Mouse (Mus musculus) cerebral cortex, adult 2 months (tissue): ENCODE measurements around the gene Bloc1s4.

Experiments used
- WGBS: fragments of 180-500 bp; shearing (Covaris S2); methylation state at CpG from one replicate; pipeline ENCODE4 v1.1.7; 2018; 5-methylcytosine and 5-hydroxymethylcytosine counted together

Gene Bloc1s4

GRCm38 (mm10) chr5:36748536-36749061 lies at the start of gene Bloc1s4:
TSS of gene Bloc1s4 (minus strand) at chr5:36748650.
- 2% methylated on average over 31 of the region's 31 CpGs for WGBS

DNA sequence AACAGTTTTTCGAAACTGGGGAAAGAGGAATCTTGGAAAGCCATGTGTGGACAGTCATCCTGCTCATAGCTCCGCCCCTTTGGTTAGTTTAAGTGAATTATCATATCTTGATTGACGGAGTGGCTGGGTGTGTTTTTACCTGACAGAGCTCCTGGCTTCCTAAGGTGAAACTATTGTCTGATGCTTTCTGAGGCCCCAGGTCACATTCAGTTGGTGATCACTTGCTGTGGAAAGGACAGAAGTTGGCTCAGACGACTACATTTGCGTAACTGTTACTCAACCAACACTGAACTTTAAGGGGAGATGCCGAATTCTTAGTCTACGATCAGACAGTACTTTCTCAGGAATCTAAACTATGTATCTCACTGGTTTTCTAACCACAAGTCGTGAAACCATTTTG lies 48.8 kb upstream of the Bloc1s4 start:
- 63% methylated on average over 8 of the region's 8 CpGs for WGBS

DNA sequence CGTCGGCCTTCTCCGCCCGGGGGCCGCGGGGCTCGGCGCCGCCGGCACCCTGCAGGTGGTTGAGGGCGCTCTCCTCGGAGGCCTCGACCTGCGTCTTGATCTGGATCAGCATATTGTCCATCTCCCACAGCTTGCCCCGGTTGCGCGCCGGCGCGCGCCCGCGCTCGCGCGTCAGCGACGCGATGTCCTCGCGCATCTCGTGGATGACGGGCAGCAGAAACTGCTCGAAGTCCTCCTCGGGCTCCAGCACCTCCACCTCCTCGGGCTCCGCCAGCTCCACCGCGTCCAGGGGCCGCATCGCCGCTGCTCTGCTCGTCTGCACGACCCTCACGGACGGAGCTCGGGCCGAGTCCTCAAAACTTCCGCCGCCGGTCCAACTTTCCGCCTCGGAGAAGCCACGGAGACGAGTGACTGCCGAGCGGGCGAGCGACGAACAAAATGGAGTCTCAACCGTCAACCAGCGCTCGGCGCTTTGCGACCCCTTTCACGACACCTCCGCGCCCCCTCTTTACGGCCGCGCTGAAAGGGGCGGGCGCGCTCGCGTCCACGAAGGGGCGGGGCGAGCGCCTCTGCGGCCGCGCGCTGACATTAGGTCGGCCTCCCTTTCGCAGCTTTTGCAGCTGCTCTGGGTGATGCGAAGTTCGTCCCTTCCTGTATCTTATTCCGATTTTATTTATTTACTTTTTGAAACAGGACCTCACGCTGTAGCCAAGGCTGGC lies 48.0 kb upstream of the Bloc1s4 start, which contains the start of gene Mrfap1:
Mrfap1 (minus strand) TSS at position 477 of the 719 bp plus-strand sequence.
- WGBS: under 1% methylated on average over 90 of the region's 90 CpGs

- WGBS: 2% methylated on average over 35 of the region's 37 CpGs
Measured at GRCm38 (mm10) chr5:36795647-36796295, 47.3 kb upstream of the Bloc1s4 start.

GRCm38 (mm10) chr5:36791861-36792260 lies 43.4 kb upstream of the Bloc1s4 start:
- 88% methylated on average over 9 of the region's 9 CpGs for WGBS

DNA sequence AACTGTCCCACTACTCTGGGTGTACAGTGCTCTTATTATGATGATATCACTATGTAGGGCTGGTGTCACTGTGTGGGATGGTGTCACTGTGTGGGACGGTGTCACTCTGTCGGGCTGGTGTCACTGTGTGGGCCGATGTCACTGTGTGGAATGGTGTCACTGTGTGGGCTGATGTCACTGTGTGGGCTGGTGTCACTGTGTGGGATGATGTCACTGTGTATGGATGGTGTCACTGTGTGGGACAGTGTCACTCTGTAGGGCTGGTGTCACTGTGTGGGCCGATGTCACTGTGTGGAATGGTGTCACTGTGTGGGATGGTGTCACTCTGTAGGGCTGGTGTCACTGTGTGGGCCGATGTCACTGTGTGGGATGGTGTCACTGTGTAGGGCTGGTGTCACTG lies 37.6 kb upstream of the Bloc1s4 start:
- 87% methylated on average over 5 of the region's 5 CpGs for WGBS

GRCm38 (mm10) chr5:36779512-36779911 lies 31.1 kb upstream of the Bloc1s4 start:
- WGBS: 88% methylated on average over 2 of the region's 2 CpGs

GRCm38 (mm10) chr5:36778901-36779300 lies 30.5 kb upstream of the Bloc1s4 start:
- 88% methylated on average over 1 of the region's 2 CpGs for WGBS

- 30% methylated on average over 2 of the region's 2 CpGs for WGBS
Measured at GRCm38 (mm10) chr5:36777186-36777585, 28.7 kb upstream of the Bloc1s4 start.

- 62% methylated on average over 9 of the region's 9 CpGs for WGBS
Measured at GRCm38 (mm10) chr5:36776021-36776575, 27.6 kb upstream of the Bloc1s4 start.

DNA sequence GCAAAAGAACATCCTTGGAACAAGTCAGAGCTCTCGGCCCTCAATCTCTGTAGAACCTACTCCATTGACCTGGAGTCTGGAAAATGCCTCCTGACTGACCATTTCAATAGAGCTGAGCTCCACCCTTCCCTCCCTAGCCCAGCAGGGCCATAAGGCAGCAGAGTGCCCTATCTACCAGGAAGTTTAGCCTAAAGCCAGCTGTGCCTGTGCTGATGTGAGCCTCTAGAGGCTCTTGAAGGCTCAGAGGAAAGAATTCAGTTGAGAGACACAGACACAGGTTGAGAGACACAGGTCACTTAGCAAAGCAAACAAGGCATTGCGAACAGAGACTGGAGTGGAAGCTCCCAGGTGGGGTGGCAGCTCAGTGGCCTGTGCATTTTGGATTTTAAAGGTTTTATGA lies 26.9 kb upstream of the Bloc1s4 start:
- WGBS: 94% methylated on average over 2 of the region's 2 CpGs

GRCm38 (mm10) chr5:36772586-36772985 lies 24.1 kb upstream of the Bloc1s4 start:
- WGBS: 82% methylated on average over 5 of the region's 5 CpGs

GRCm38 (mm10) chr5:36769603-36770002 lies 21.2 kb upstream of the Bloc1s4 start:
- 72% methylated on average over 3 of the region's 3 CpGs for WGBS

GRCm38 (mm10) chr5:36766958-36767703 lies 18.7 kb upstream of the Bloc1s4 start:
- 44% methylated on average over 10 of the region's 10 CpGs for WGBS

GRCm38 (mm10) chr5:36759848-36760247 lies 11.4 kb upstream of the Bloc1s4 start:
- WGBS: 79% methylated on average over 4 of the region's 4 CpGs

DNA sequence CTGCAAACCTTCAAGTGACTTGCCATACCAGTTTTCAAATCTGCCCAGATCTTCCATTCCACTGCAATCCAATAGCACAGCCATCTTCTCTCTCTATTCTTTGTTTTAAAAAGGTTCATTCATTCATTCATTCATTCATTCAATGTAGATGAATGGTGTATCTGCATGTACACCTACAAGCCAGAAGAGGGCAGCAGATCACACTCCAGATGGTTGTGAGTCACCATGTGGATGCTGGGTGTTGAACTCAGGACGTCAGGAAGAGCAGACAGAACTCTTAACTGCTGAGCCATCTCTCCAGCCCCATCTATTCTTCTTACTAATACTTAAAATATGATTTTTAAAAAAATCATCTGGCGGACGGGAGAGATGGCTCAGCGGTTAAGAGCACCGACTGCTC lies 8.6 kb upstream of the Bloc1s4 start:
- WGBS: 66% methylated on average over 5 of the region's 5 CpGs

DNA sequence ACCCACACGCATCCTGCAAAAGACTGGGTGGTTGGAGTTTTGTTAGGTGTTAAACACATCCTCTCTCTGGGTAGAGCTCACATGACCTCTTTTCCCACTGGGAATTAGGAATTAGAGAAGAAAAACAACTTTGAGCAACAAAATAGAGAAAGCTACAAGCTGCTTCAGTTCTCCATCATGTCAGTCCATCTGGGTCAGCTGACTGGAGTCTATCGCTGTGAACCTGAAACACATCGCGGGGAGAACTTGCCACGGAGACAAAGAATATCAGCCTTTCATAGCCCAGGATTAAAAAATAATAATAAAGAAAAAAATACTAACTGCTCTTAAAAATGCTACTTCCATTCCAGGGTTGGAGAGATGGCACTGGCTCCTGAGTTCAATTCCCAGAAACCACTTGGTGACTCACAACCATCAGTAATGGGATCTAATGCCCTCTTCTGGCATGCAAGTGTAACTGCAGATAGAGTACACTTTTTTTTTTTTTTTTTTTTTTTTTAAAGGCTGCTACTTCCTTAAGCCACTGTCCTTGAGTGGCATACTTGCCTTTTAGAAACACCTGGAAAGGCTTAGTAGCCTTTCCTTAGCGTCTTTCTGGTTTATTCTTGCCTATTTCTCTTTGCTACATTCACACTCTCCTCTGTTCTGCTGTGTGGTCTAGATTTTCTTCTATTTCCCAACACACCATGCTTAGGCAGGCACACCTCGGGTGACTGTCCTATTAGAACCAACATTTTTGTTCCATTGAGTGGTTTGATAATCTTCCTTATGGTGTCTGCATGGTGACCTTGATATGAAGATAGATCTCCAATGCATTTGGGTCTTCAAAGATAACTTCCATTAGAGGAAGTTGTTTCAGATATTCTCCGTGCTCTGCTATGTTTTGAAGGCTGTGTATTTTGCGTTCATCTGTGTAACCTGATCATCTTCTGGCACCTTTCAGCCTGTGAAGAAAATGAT lies 1.9 kb upstream of the Bloc1s4 start:
- 73% methylated on average over 9 of the region's 9 CpGs for WGBS

DNA sequence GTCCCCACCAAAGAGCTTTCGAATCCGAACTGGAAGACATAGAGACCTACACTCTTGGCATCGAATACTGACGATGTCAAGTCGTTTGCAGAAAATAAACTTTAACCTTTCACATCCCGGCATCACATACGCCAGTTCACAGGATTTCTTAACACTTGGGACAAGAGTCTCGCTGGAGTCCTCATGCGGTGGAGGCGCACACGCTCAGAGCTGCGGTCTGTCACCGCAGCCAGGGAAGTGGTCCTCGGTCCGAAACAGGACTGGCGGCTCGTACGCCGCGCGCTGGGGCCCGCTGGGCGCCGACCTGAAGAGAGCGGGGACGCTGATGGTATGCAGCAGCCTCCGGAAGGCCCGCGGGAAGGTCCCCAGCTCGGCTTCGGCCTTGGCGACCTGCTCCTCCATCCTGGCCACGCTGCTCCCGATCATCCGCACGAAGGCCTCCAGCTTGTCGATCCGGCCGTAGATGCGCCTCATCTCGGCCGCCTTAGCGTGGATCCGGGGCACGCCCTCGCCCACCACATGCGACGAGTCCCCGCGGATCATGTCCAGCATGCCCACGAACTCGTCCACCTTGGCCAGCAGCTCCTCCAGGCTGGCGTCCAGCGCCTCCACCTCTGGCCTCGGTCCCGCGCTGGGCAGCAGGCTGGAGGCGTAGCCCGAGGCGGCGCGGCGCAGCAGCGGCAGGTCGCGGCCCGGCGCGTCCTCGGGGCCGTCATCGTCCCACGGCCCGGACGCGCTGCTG lies 485 bp downstream of the Bloc1s4 start:
- 2% methylated on average over 76 of the region's 76 CpGs for WGBS

- WGBS: 65% methylated on average over 7 of the region's 7 CpGs
Measured at GRCm38 (mm10) chr5:36747071-36747470, 1.4 kb downstream of the Bloc1s4 start.
